Comparison of ENCODE assay signal across 23 mouse cellular contexts in the genomic region with DNA sequence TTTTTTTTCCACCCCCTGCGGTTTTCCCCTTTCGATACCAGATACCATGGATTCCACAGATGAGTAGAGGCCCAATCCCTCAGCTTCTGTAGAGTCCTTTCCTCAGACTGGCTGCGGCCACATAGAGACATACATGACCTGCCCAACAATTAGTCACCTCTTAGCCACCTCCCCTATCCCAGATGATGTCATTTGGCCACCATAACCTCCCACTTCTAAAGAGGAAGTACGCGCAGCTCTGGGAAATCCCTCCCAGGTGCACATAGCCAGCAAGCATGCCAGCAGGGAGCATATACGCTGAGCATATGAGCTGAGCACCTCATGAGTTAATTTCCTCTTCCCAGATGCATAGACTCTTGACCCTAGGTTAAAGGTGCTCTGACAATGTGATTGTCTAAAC. TPM values are rescaled to one million over a fixed set of nuclear protein-coding genes. Genes with fewer than 3 reads are reported as not detected.
DNase-seq lines count a peak whose midpoint lies in the region; ATAC-seq and TF ChIP-seq lines count a peak whose summit lies in the region.
"Had no signal": no experiment of that assay in that cellular context is flagged by ENCODE, and none has a peak within 500 bp of the region (broad histone marks: within the 10 kb centered on the region; RNA-seq: fewer than 3 reads in every experiment).

No protein-coding gene starts in this region.

- H3K4me2 ChIP-seq in liver, embryonic 14.5 days (ENCODE audit: low read depth), result no peak overlapping the region
- H3K4me2 ChIP-seq in hindbrain, embryonic 13.5 days, result no peak overlapping the region

- H3K36me3 ChIP-seq in liver, embryonic 14.5 days (replicated peaks; ENCODE audit: control insufficient read depth, insufficient read depth, low read depth), result no peaks in the 10 kb centered on the region
- H3K36me3 ChIP-seq in hindbrain, embryonic 13.5 days, result no peaks in the 10 kb centered on the region

- no peaks in the 10 kb centered on the region for H3K27me3 ChIP-seq in liver, embryonic 14.5 days (ENCODE audit: control insufficient read depth, insufficient read depth, low read length)
- no peaks in the 10 kb centered on the region for H3K27me3 ChIP-seq in hindbrain, embryonic 13.5 days

- no peak for TF ChIP-seq CTCF in liver, embryonic 14.5 days (IDR thresholded peaks at IDR 0.05; ENCODE audit: low read depth)

- DNase-seq in 416B (ENCODE audit: low read depth), result peak; percentile 64
- no peak for DNase-seq in liver, embryonic 14.5 days (ENCODE audit: low read depth in 3 of 3, low spot score in 3 of 3)
- DNase-seq in left cerebral cortex, postnatal 25 days (ENCODE audit: low spot score in 2 of 2), result no peak
- DNase-seq in thymus, postnatal 14 days, result no peak
- no peak for DNase-seq in adrenal gland, adult (ENCODE audit: inconsistent age in 2 of 2, low spot score in 1 of 2)
- DNase-seq: cerebellum, adult 11 months; heart, postnatal 4 days; kidney, adult 11 months; right cerebral cortex, adult 18-20 months; spleen, adult 18-20 months; thymus, adult 18-20 months had no signal

- H3K27ac ChIP-seq in liver, embryonic 14.5 days, result no peak overlapping the region
- no peak overlapping the region for H3K27ac ChIP-seq in hindbrain, embryonic 13.5 days

- H3K9ac ChIP-seq in liver, embryonic 14.5 days (replicated peaks), result no peak overlapping the region
- H3K9ac ChIP-seq in hindbrain, embryonic 13.5 days, result no peak overlapping the region

- H3K4me1 ChIP-seq in liver, embryonic 14.5 days (replicated peaks; ENCODE audit: control insufficient read depth in 2 of 2, insufficient read depth in 2 of 2, low read length in 1 of 2), result peaks cover 0 to 20% of the 10 kb centered on the region in 2 experiments; a peak in 2 of 4 replicates
- no peaks in the 10 kb centered on the region for H3K4me1 ChIP-seq in hindbrain, embryonic 13.5 days (replicated peaks)

- H3K9me3 ChIP-seq in liver, embryonic 14.5 days (ENCODE audit: control insufficient read depth, low read length), result no peaks in the 10 kb centered on the region
- H3K9me3 ChIP-seq in hindbrain, embryonic 13.5 days, result no peaks in the 10 kb centered on the region

- no peak for TF ChIP-seq EP300 in liver, embryonic 14.5 days (IDR thresholded peaks at IDR 0.05; ENCODE audit: low read depth)

- ATAC-seq in CD4-positive, CD25-positive, alpha-beta regulatory T cell, adult 4 months, result peak; percentile 10
- peak; percentile 27; the same call in 1 of the 2 replicates for ATAC-seq in common myeloid progenitor, adult 5-6 weeks (replicated peaks; ENCODE audit: low read depth, poor library complexity, severe bottlenecking)
- peak; percentile 39; the same call in 1 of the 2 replicates for ATAC-seq in liver, embryonic 14.5 days (ENCODE audit: insufficient read depth)
- no peak for ATAC-seq in hindbrain, embryonic 13.5 days (ENCODE audit: low FRiP score)
- ATAC-seq: activated CD4-positive, CD25-positive, alpha-beta regulatory T cell, adult 4 months had no signal

- 69% methylated on average over 6 of the region's 6 CpGs for WGBS in liver, embryonic 14.5 days (ENCODE audit: insufficient replicate concordance)
- 86% methylated on average over 6 of the region's 6 CpGs for WGBS in hindbrain, embryonic 13.5 days

- H3K4me3 ChIP-seq in liver, embryonic 14.5 days (ENCODE audit: insufficient read depth in 1 of 2, low read depth in 2 of 2, low read length in 2 of 2), result no peak overlapping the region
- no peak overlapping the region for H3K4me3 ChIP-seq in hindbrain, embryonic 13.5 days

- intact Hi-C loops in left cerebral cortex, postnatal 25 days (cut with DNase I), result no loop called here

RNA-seq across cellular contexts. Expression of a gene that starts 26.2 kb away (rescaled TPM):
- under 1 TPM in 1 of 2 experiments, not detected in 1; 0.30 TPM for polyA plus RNA-seq in CD4-positive, CD25-positive, alpha-beta regulatory T cell, adult 4 months (2017; shearing (Covaris generic))
- not detected in 2 replicates for total RNA-seq in common myeloid progenitor, adult 5-6 weeks (2017)
- polyA plus RNA-seq in liver, embryonic 14.5 days (2012; rRNA removed), result 13.8 and 15.0 TPM in 2 replicates
- polyA plus RNA-seq in liver, embryonic 14.5 days (2014; fragmentation: Nextera tagmentation; extraction: Ambion mirVana), result 15.5 and 18.9 TPM in 2 replicates
- 1 to 10 TPM; 1.2 to 1.3 TPM for total RNA-seq in left cerebral cortex, postnatal 25 days (2021)
- 0.30 and 0.31 TPM in 2 replicates for polyA plus RNA-seq in hindbrain, embryonic 13.5 days (2015; fragmentation: Nextera tagmentation; extraction: Ambion mirVana)
- polyA plus RNA-seq: activated CD4-positive, CD25-positive, alpha-beta regulatory T cell, adult 4 months had no signal

RNA-seq across cellular contexts. Expression of a gene that starts 44.7 kb away (rescaled TPM):
- polyA plus RNA-seq in CD4-positive, CD25-positive, alpha-beta regulatory T cell, adult 4 months (2017; shearing (Covaris generic)), result 1 to 10 TPM; 2.3 to 6.2 TPM
- 0.09 TPM in 1 of 2 replicates, not detected in the other for total RNA-seq in common myeloid progenitor, adult 5-6 weeks (2017)
- polyA plus RNA-seq in liver, embryonic 14.5 days (2012; rRNA removed), result 23.2 and 28.6 TPM in 2 replicates
- 23.4 and 24.5 TPM in 2 replicates for polyA plus RNA-seq in liver, embryonic 14.5 days (2014; fragmentation: Nextera tagmentation; extraction: Ambion mirVana)
- under 1 TPM; 0.21 to 0.50 TPM for total RNA-seq in left cerebral cortex, postnatal 25 days (2021)
- polyA plus RNA-seq in hindbrain, embryonic 13.5 days (2015; fragmentation: Nextera tagmentation; extraction: Ambion mirVana), result 0.49 and 0.61 TPM in 2 replicates

RNA-seq across cellular contexts. Expression of a gene that starts 45.8 kb away (rescaled TPM):
- 10 to 100 TPM; 73.1 to 92.7 TPM for polyA plus RNA-seq in CD4-positive, CD25-positive, alpha-beta regulatory T cell, adult 4 months (2017; shearing (Covaris generic))
- total RNA-seq in common myeloid progenitor, adult 5-6 weeks (2017), result 13.7 and 17.3 TPM in 2 replicates
- polyA plus RNA-seq in liver, embryonic 14.5 days (2012; rRNA removed), result 12.4 and 15.2 TPM in 2 replicates
- 23.7 and 29.9 TPM in 2 replicates for polyA plus RNA-seq in liver, embryonic 14.5 days (2014; fragmentation: Nextera tagmentation; extraction: Ambion mirVana)
- total RNA-seq in left cerebral cortex, postnatal 25 days (2021), result 10 to 100 TPM; 58.3 to 61.1 TPM
- 157 and 162 TPM in 2 replicates for polyA plus RNA-seq in hindbrain, embryonic 13.5 days (2015; fragmentation: Nextera tagmentation; extraction: Ambion mirVana)

RNA-seq across cellular contexts. Expression of a gene that starts 48.7 kb away (rescaled TPM):
- 10 to 100 TPM in 1 of 2 experiments, 1 to 10 TPM in 1; 5.7 to 10.6 TPM for polyA plus RNA-seq in CD4-positive, CD25-positive, alpha-beta regulatory T cell, adult 4 months (2017; shearing (Covaris generic))
- 0.27 TPM in 1 of 2 replicates, not detected in the other for total RNA-seq in common myeloid progenitor, adult 5-6 weeks (2017)
- polyA plus RNA-seq in liver, embryonic 14.5 days (2012; rRNA removed), result 0.12 and 0.35 TPM in 2 replicates
- polyA plus RNA-seq in liver, embryonic 14.5 days (2014; fragmentation: Nextera tagmentation; extraction: Ambion mirVana), result 0.15 and 0.18 TPM in 2 replicates
- total RNA-seq in left cerebral cortex, postnatal 25 days (2021), result under 1 TPM; 0.53 to 0.83 TPM
- 0.48 and 0.55 TPM in 2 replicates for polyA plus RNA-seq in hindbrain, embryonic 13.5 days (2015; fragmentation: Nextera tagmentation; extraction: Ambion mirVana)

RNA-seq across cellular contexts. Expression of a gene that starts 59.9 kb away (rescaled TPM):
- polyA plus RNA-seq in CD4-positive, CD25-positive, alpha-beta regulatory T cell, adult 4 months (2017; shearing (Covaris generic)), result not detected
- not detected in 2 replicates for total RNA-seq in common myeloid progenitor, adult 5-6 weeks (2017)
- polyA plus RNA-seq in liver, embryonic 14.5 days (2012; rRNA removed), result not detected in 2 replicates
- polyA plus RNA-seq in liver, embryonic 14.5 days (2014; fragmentation: Nextera tagmentation; extraction: Ambion mirVana), result not detected in 2 replicates
- 1 to 10 TPM in 1 of 2 experiments, not detected in 1; 1.1 TPM for total RNA-seq in left cerebral cortex, postnatal 25 days (2021)
- not detected in 2 replicates for polyA plus RNA-seq in hindbrain, embryonic 13.5 days (2015; fragmentation: Nextera tagmentation; extraction: Ambion mirVana)
- total RNA-seq: heart, adult 8-10 months; liver, adult 2 months; megakaryocyte, adult 5-6 weeks; midbrain, postnatal 0 days had no signal
- polyA plus RNA-seq: activated CD4-positive, CD25-positive, alpha-beta regulatory T cell, adult 4 months; embryonic facial prominence, embryonic 14.5 days; forebrain, embryonic 11.5 days; large intestine, adult 2 months; liver, adult 2 months; midbrain, postnatal 0 days; neural tube, embryonic 14.5 days had no signal

Comparison
In these comparisons a context has a peak if more than half of its experiments do, and no peak if none do; other contexts are left out.
1. RNA of a gene that starts 26.2 kb away (polyA plus RNA-seq): 13.8 to 18.9 TPM in liver, embryonic 14.5 days; 0.30 TPM in CD4-positive, CD25-positive, alpha-beta regulatory T cell, adult 4 months and 0.30 to 0.31 TPM in hindbrain, embryonic 13.5 days; every median in the first group is over 10 times any median in the second.